Mouse (Mus musculus) Patski (cell line): Measurements from ENCODE around the gene Ptpn7. TPM values are rescaled to one million over a fixed set of nuclear protein-coding genes. Genes with fewer than 3 reads are reported as not detected.
A peak's percentile ranks its signal among the peaks of the same experiment; 100 is the strongest.

Experiments used
- ATAC-seq: fragments of 100-300 bp; one replicate; pipeline ENCODE4 v1.8.0; 2021
- CTCF ChIA-PET: fragments of 350-600 bp; sonication (Branson Sonifier 250); formaldehyde crosslinking; loops from one replicate; lab custom pipeline; 2022; ENCODE audit warnings: inconsistent platforms; lab: Charles Lee
- POLR2A ChIA-PET: fragments of 350-600 bp; sonication (Branson Sonifier 250); formaldehyde crosslinking; loops from one replicate; lab custom pipeline; 2022; ENCODE audit warnings: antibody characterized with exemption, inconsistent platforms; lab: Charles Lee
- DNase-seq: peaks from one replicate; pipeline ENCODE4 v3.0.0-alpha.2; 2011; ENCODE audit warnings: low read depth, low spot score
- H3K27me3 ChIP-seq: fragments of 371-371 bp; one replicate; pipeline ENCODE4 v1.5.1; 2021
- CTCF ChIP-seq: fragments of 100-300 bp; IDR thresholded peaks from one replicate; pipeline ENCODE4 v1.5.1; 2021
- in situ Hi-C: fragments of 300-500 bp; cut with MboI; formaldehyde crosslinking; loops from 3 replicates; pipeline ENCODE4 v1.11.1; 2018; ENCODE audit warnings: low pct_unique_long_range_greater_than_20kb, mixed read lengths
- polyA plus RNA-seq: library from polyadenylated mRNA; unstranded; gene quantifications from one replicate; pipeline ENCODE4 v1.2.3, GENCODE M21; 2021

Ptpn7 gene
- polyA plus RNA-seq, 1 experiment from 2014 or later: 0.19 TPM

DNA sequence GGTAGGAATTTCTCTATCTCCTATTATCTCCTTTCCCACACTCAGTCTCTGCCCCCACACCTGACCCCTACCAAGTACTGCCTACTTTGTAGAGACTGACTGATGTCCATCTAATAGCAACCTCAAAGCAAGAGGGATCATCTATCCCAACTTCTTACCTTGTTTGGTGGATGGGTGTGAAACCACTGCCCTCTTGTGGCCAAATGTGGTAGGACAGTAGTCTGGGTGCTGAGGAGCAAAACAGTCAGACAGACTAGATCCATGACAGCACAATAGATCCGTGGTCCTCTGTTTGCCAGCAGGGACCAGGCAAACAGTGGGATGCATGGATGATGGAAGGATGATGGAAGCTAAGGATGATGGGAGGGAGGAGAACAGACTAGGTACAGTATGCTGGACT, 4.0 kb downstream of the Ptpn7 start:
- TF ChIP-seq CTCF: no peak
- DNase-seq (peak; percentile 30), ATAC-seq (peak; percentile 39)
- in situ Hi-C loops: no loop called here
- H3K27me3 ChIP-seq: no peaks in the 10 kb centered on the region
- ChIA-PET POLR2A (no interaction called here), CTCF (interaction anchor here (0.8 to 12.5 kb wide), 9 partner anchors 8 to 169 kb away, joined by 3 to 106 read pairs (median 4); partner anchors contain the start of gene Arl8a)

DNA sequence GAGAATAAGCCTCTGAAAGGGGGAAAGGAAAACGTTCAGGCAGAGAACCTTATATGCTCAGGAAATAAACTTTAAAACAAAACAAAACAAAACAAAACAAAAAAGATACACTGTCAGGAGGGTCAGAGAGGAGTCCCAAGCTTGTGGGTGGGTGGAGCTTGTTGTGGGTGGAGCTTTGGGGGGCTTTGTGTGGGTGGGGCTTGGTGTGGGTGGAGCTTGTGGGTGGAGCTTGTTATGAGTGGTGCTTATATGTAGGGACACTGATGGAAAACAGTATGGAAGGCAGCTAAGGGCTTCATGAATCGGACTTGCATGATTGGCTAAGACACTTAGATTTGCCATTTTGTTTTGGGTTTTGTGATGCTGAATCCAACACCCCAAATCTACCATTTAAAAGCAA, 7.4 kb downstream of the Ptpn7 start:
- no peaks in the 10 kb centered on the region for H3K27me3 ChIP-seq
- POLR2A ChIA-PET: no interaction called here
- no peak for ATAC-seq
- CTCF ChIA-PET: interaction anchor here (0.7 to 1.3 kb wide), 2 partner anchors 29 to 178 kb away, joined by 3 read pairs; no protein-coding TSS in a partner anchor
- TF ChIP-seq CTCF: no peak
- in situ Hi-C loops: no loop called here
- no peak for DNase-seq

DNA sequence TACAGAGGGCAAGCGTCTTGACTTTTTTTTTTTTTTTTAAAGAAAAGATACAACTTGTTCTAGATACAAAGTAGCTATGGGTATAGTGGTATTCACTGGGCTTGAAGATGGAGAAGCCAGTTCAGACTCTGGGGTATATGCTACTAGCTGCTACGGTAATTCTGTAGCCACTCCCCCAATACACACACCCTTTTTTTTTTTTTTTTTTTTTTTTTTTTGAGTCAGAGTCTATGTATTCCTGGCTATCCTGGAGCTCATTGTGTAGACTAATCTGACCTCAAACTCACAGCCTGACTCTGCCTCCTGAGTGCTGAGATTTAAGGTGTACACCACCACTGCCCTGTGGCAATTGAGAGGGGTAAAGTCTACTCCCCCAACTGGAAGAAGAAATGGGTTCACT, 10.0 kb downstream of the Ptpn7 start:
- ChIA-PET CTCF (interaction anchor here (0.6 to 1.8 kb wide), 4 partner anchors 10 to 853 kb away, joined by 3 to 10 read pairs (median 4); partner anchors contain the start of gene Ptpn7), POLR2A (no interaction called here)
- in situ Hi-C loops: no loop called here
- H3K27me3 ChIP-seq: no peaks in the 10 kb centered on the region
- TF ChIP-seq CTCF: no peak
- no peak for ATAC-seq
- no peak for DNase-seq

DNA sequence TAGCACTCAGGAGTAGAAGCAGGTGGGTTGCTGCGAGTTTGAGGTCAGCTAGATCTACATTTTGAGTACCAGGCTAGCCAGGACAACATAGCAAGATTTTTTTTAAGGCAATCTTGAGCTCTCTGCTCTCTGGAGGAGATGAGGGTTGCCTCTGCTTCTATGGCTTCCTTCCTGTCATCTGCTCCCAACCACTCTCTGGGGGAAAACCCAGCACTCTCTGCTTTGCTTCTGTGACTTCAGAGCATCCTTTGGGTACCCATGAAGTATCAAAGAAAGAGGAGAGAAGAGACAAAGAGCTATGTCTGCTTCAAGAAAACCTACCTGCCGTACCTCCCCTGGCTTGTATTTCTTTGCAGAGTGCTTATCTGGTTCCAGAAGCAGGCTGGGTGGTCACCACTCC, 11.4 kb downstream of the Ptpn7 start:
- CTCF ChIA-PET: interaction anchor here (3.8 kb wide), 1 partner anchor 8 kb away, joined by 12 read pairs; no protein-coding TSS in a partner anchor

DNA sequence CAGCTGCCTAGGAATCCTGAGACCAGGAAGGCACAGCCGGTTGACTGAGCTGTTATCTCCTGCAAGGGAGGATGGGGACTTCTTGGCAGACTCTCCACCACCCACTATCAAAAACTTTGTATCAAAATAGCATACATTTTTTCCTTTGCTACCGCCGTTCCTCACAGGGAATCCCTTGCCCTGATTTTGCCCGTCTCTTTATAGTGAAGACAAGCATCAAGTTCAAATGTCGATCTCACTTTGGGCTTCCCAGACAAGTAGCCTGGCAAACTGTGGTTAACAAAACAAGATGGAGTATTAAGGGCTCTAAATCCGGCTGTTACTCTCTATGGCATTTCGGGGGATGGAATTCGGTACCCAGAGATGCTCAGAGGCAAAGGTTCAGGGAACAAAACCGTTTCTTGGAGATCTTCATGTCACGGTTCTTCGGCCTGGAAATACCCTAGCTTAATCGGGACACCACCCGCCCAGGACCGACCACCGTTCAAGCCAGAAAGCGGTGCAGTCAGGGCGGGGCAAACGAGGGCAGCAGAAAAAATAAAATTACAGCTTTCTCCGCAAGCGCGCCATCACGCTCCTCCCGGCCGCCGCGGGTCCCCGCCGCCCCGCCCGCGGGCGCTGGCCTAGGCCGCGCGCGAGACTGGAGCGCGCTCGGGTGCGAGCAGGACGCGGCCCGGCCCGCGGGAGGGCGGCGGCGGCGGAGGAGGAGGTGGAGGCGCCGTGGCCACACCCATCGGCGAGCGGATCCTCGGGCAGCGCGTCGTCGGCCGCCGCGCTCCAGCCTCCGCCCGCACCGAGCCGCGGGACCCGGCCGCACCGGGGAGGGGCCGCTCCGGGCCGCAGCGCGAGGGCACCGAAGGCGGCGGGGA, 13.8 kb downstream of the Ptpn7 start, which contains the start of gene Arl8a:
TSS of gene Arl8a (plus strand) at position 748 of the 869 bp plus-strand sequence.
- ATAC-seq: peak; percentile 73
- POLR2A ChIA-PET: interaction anchor here (0.7 to 1.9 kb wide), 7 partner anchors 13 to 233 kb away, joined by 3 to 8 read pairs (median 5); partner anchors contain the start of genes Ppp1r12b, Ptpn7 and Timm17a
- no peak for TF ChIP-seq CTCF
- CTCF ChIA-PET: interaction anchor here (3.8 kb wide), 1 partner anchor 10 kb away, joined by 12 read pairs; no protein-coding TSS in a partner anchor
- no peak for DNase-seq
- in situ Hi-C loops: no loop called here
- no peaks in the 10 kb centered on the region for H3K27me3 ChIP-seq

More for the DNA sequence above, 11.4 kb downstream of the Ptpn7 start:
- H3K27me3 ChIP-seq: no peaks in the 10 kb centered on the region
- POLR2A ChIA-PET: no interaction called here
- DNase-seq (no peak), ATAC-seq (no peak)
- in situ Hi-C loops: no loop called here
- no peak for TF ChIP-seq CTCF

DNA sequence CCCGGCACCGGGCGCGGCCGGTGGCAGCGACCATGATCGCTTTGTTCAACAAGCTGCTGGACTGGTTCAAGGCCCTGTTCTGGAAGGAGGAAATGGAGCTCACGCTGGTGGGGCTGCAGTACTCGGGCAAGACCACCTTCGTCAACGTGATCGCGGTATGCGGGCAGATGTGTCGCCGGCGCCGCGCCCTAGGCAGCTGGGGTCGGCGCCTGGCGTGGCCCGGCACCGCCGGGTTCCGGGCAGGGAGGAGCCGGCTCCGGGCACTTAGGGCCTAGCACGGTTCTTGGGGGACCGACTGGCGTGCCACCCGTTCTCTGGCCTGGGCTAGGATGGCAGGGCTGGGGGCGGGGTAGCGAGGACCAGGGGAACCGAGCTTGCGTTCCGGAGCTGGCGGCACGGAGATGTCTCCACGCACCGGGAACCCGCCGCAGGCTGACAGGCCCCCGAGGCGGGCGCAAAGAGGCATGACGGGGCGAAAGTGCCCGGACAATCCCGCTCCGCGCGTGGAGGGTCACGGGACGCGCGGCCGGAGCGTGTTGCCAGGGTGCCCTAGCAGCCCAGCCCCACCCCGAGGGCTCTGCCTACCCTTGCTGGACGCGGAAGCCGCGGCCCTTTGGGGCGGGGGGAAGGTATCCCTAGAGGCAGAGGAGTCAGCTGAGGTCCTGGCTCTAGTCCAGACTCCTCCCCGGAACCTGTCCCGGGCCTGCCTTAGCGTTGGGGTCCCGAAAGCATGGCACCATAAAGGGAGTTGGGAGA, 14.6 kb downstream of the Ptpn7 start:
- in situ Hi-C loops: no loop called here
- CTCF ChIA-PET: interaction anchor here (1.1 to 3.8 kb wide), 4 partner anchors 11 to 24 kb away, joined by 3 to 12 read pairs (median 4); no protein-coding TSS in a partner anchor
- POLR2A ChIA-PET: interaction anchor here (0.9 to 1.9 kb wide), 7 partner anchors 12 to 191 kb away, joined by 3 to 8 read pairs (median 5); partner anchors contain the start of genes Ppp1r12b, Ptpn7 and Timm17a
- peak; percentile 78 for ATAC-seq
- no peak for TF ChIP-seq CTCF
- H3K27me3 ChIP-seq: no peaks in the 10 kb centered on the region
- peak; percentile 35 for DNase-seq

DNA sequence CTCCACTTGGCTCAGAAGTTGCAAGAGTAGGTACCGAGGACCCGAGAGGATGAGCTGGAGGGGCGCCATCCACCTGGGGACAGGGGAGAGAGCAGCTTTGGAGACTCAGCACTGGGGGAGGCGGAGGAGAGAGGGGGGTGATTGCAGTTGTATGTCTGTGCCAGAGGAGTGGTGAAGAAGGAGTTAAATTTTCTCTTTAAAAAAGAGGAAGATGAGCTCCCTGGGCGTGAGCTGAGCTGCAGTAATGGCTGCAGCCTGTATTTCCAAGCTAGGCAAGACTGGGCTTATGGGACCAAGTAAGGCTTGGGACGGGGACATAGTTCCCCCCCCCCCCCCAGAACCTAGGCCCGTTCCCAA, 15.2 kb downstream of the Ptpn7 start:
- in situ Hi-C loops: no loop called here

DNA sequence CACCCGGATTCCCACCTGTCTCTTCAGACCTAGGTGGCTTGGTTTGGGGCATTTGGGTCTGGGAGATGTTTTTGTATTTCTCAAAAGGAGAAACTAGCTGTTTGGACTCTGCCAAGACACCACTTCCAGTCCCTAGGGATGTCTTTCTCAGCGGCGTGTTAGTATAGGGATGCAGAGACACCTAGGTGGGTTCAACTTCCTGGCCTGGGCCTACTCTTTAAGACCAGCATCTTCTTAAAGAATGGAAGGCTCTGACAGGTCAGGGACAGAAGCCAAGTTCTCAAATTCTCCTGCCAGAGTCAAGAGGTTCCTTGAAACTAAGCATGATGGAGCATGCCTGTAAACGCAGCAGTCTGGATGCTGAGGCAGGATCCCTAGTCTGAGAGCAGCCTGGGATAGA, 16.0 kb downstream of the Ptpn7 start:
- H3K27me3 ChIP-seq: no peaks in the 10 kb centered on the region
- ChIA-PET CTCF (interaction anchor here (1.2 to 2.2 kb wide), 2 partner anchors 16 to 23 kb away, joined by 3 to 6 read pairs; no protein-coding TSS in a partner anchor), POLR2A (interaction anchor here (1.8 to 1.9 kb wide), 3 partner anchors 11 to 165 kb away, joined by 5 to 8 read pairs (median 8); partner anchors contain the start of gene Timm17a)
- in situ Hi-C loops: no loop called here
- no peak for TF ChIP-seq CTCF
- ATAC-seq (no peak), DNase-seq (no peak)

More for the DNA sequence above, 15.2 kb downstream of the Ptpn7 start:
- ChIA-PET POLR2A (interaction anchor here (0.9 to 1.9 kb wide), 6 partner anchors 11 to 192 kb away, joined by 3 to 8 read pairs (median 5); partner anchors contain the start of genes Ppp1r12b, Ptpn7 and Timm17a), CTCF (interaction anchor here (1.1 to 2.2 kb wide), 3 partner anchors 17 to 23 kb away, joined by 3 to 6 read pairs (median 3); no protein-coding TSS in a partner anchor)
- DNase-seq (no peak), ATAC-seq (no peak)
- no peak for TF ChIP-seq CTCF
- H3K27me3 ChIP-seq: no peaks in the 10 kb centered on the region

DNA sequence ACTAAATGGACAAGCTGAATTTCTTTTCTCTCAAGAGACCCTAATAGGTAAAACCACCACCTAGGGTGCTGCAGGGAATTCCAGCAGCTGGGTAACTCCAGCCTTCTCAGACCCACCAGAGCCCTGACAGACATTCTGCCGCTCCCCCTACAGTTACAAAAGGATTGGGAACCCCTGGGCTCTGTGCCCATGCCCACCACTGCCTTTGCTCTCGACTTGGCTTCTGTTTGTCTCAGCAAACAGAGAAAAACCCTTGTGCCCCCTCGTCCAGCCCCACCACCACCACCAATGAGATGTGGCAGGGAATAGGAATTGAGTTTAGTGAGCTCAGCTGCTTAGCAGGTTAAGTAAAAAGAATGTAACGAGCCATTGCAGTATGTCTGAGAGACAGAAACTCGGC, 16.5 kb downstream of the Ptpn7 start:
- no peak for DNase-seq
- in situ Hi-C loops: no loop called here

More for the DNA sequence above, 16.5 kb downstream of the Ptpn7 start:
- no peak for ATAC-seq
- ChIA-PET CTCF (interaction anchor here (2.2 kb wide), 1 partner anchor 22 kb away, joined by 6 read pairs; no protein-coding TSS in a partner anchor), POLR2A (interaction anchor here (0.6 kb wide), 1 partner anchor 117 kb away, joined by 3 read pairs; no protein-coding TSS in a partner anchor)
- H3K27me3 ChIP-seq: no peaks in the 10 kb centered on the region
- TF ChIP-seq CTCF: no peak
